Mouse (Mus musculus) heart, postnatal 0 days (tissue): ENCODE data around the gene Agap2. TPM values are rescaled to one million over a fixed set of nuclear protein-coding genes. Genes with fewer than 3 reads are reported as not detected.

Experiments used
- ATAC-seq: fragments of 200-750 bp; cut with Nextera tagmentation; 2 replicates; pipeline ENCODE4 v1.8.0; 2017; ENCODE audit warnings: low read depth, moderate number of reproducible peaks, moderate library complexity; ENCODE audit not compliant: insufficient read depth
- DNase-seq: peaks from one replicate; pipeline ENCODE4 v3.0.0-alpha.2; 2016; ENCODE audit warnings: low spot score
- H3K27ac ChIP-seq: fragments of 300-500 bp; sonication (generic); 2 replicates; pipeline ENCODE4 v1.5.1; 2014; ENCODE audit warnings: low read depth, mild to moderate bottlenecking
- H3K27me3 ChIP-seq: fragments of 300-500 bp; sonication (generic); 2 replicates; pipeline ENCODE4 v1.6.1; 2014; ENCODE audit warnings: low read length, mixed read lengths; ENCODE audit not compliant: control insufficient read depth, insufficient read depth
- H3K36me3 ChIP-seq: fragments of 300-500 bp; sonication (generic); replicated peaks from 2 replicates; pipeline ENCODE4 v1.6.1; 2014; ENCODE audit warnings: low read length, mixed read lengths; ENCODE audit not compliant: control insufficient read depth, insufficient read depth
- H3K4me1 ChIP-seq: fragments of 300-500 bp; sonication (generic); 2 replicates; pipeline ENCODE4 v1.6.1; 2014; ENCODE audit warnings: antibody characterized with exemption; ENCODE audit not compliant: control insufficient read depth, insufficient read depth
- H3K4me2 ChIP-seq: fragments of 300-500 bp; sonication (generic); 2 replicates; pipeline ENCODE4 v1.6.1; 2014; ENCODE audit warnings: low read depth, mild to moderate bottlenecking, low read length, moderate library complexity
- H3K4me3 ChIP-seq: fragments of 300-500 bp; sonication (generic); 2 replicates; pipeline ENCODE4 v1.5.1; 2014; ENCODE audit warnings: low read depth, low read length
- H3K9ac ChIP-seq: fragments of 300-500 bp; sonication (generic); replicated peaks from 2 replicates; pipeline ENCODE4 v1.6.1; 2014; ENCODE audit warnings: low read depth, low read length, mixed read lengths
- H3K9me3 ChIP-seq: fragments of 300-500 bp; sonication (generic); replicated peaks from 2 replicates; pipeline ENCODE4 v1.6.1; 2016; ENCODE audit warnings: low read length; ENCODE audit not compliant: control insufficient read depth
- CTCF ChIP-seq: IDR thresholded peaks from 2 replicates; pipeline ENCODE4 v1.5.1; 2016; ENCODE audit warnings: antibody characterized with exemption, control low read depth, low read depth
- EP300 ChIP-seq: IDR thresholded peaks from 2 replicates; pipeline ENCODE4 v1.6.1; 2016; ENCODE audit warnings: antibody characterized with exemption, low read depth
- WGBS: fragments of 180-500 bp; shearing (Covaris S2); extraction: QIAGEN DNeasy Blood & Tissue Kit; methylation state at CpG from one replicate; pipeline ENCODE4 v1.1.7; 2014; 5-methylcytosine and 5-hydroxymethylcytosine counted together
- polyA plus RNA-seq: library from polyadenylated mRNA; unstranded; fragments of >200 nt; fragmentation: Nextera tagmentation; extraction: Ambion mirVana; gene quantifications from 2 replicates; pipeline ENCODE4 v1.2.1, GENCODE M21; 2015
- total RNA-seq: library from RNA; depleted of rRNA; stranded (reverse); fragments of >200 nt; gene quantifications from 2 replicates; pipeline ENCODE4 v1.2.3, GENCODE M21; 2014; ENCODE audit warnings: low replicate concordance

Gene Agap2
- total and polyA plus RNA-seq, 2 experiments from 2014 or later, result 0.15 to 1.7 TPM

DNA sequence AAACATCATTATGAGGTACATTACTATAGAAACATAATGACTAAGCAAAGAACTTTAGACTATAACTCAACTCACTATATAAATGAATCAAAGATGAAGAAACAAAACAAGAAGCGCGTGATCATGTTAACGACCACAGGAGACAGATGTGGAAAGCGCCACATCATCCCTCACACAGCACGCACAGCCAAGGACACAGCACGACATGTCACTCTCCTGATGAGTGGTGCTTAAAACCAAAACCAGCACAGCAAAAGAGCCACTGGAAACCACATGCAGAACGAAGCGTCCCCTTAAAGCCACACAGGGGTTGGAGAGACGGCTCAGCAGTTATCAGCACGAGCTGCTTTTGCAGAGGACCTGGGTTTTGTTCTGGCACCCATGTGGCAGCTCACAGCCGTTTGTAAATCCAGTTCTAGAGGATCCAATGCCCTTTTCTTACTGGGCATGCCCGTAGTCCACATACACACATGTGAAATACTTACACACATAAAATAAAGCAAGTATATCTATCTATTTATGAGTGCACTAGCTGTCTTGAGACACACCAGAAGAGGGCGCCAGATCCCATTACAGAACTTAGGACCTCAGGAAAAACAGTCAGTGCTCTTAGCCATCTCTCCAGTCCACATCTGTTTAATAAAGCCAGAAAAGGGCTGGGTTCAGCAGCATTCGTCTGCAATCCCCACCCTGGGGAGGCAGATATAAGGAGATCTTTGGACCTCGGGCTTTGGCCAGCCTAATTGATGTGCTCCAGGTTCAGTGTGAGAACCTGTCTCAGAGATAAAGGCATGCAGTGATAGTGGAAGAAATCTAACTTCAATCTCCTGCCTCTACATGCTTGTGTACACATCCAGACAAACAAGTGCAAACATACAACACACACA, 36.2 kb downstream of the Agap2 start:
- H3K9me3 ChIP-seq, result no peaks in the 10 kb centered on the region
- WGBS, result 82% methylated on average over 15 of the region's 15 CpGs
- H3K4me3 ChIP-seq, result no peak overlapping the region
- no peak for TF ChIP-seq EP300
- no peak for TF ChIP-seq CTCF
- no peak overlapping the region for H3K9ac ChIP-seq
- ATAC-seq, result no peak
- no peak overlapping the region for H3K27ac ChIP-seq
- DNase-seq, result no peak
- no peaks in the 10 kb centered on the region for H3K4me1 ChIP-seq
- no peaks in the 10 kb centered on the region for H3K27me3 ChIP-seq
- no peak overlapping the region for H3K4me2 ChIP-seq
- peaks cover 17% of the 10 kb centered on the region; the same call in 1 of the 2 replicates for H3K36me3 ChIP-seq

DNA sequence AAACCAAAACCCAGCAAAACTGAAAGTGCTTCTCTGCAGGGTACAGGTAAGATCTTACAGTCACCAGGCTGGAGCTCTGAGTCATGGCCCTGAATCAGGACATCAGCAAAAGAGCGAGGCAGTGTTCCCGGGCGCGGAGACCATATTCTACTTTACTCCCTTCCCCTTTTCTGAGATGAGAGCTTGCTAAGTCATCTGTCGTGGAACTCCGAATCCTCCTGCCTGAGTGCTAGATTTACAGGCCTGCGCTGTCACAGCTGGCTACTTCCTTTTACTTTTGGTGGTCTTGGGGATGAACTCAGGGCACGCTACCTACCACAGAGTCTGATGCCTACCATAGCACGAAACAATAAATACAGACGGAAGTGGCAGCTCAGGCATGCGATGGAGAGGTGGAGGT, 39.3 kb downstream of the Agap2 start:
- Histone ChIP-seq H3K27ac (no peak overlapping the region), H3K36me3 (peaks cover 30% of the 10 kb centered on the region; the same call in 1 of the 2 replicates), H3K9me3 (no peaks in the 10 kb centered on the region), H3K4me1 (no peaks in the 10 kb centered on the region), H3K4me2 (no peak overlapping the region), H3K9ac (no peak overlapping the region), H3K4me3 (no peak overlapping the region), H3K27me3 (no peaks in the 10 kb centered on the region)
- WGBS, result 93% methylated on average over 11 of the region's 11 CpGs
- no peak for TF ChIP-seq EP300
- no peak for TF ChIP-seq CTCF
- no peak for ATAC-seq
- no peak for DNase-seq

DNA sequence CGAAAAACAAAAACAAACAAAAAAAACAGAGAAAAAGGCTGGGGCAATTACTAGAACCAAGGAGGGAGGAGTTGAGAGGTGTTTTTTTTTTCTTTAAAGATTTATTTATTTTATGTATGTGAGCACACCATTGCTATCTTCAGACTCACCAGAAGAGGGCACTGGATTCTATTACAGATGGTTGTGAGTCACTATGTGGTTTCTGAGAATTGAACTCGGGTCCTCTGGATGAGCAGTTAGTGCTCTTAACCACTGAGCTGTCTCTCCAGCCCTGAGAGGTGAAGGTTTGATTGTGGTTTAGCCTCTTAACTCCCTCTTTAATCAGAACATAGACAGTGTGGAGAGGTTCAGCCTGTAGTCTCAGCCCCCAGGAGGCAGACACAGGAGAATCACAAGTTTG, 40.0 kb downstream of the Agap2 start:
- H3K9ac ChIP-seq, result no peak overlapping the region
- DNase-seq (no peak), ATAC-seq (no peak)
- H3K4me1 ChIP-seq, result no peaks in the 10 kb centered on the region
- no peaks in the 10 kb centered on the region for H3K27me3 ChIP-seq
- H3K4me3 ChIP-seq, result no peak overlapping the region
- no peaks in the 10 kb centered on the region for H3K9me3 ChIP-seq
- TF ChIP-seq EP300 (no peak), CTCF (0 out of 2 replicates have a peak, but pooled peaks have one; percentile 11)
- 82% methylated on average over 2 of the region's 2 CpGs for WGBS
- peaks cover 30% of the 10 kb centered on the region; the same call in 1 of the 2 replicates for H3K36me3 ChIP-seq
- H3K4me2 ChIP-seq, result no peak overlapping the region
- no peak overlapping the region for H3K27ac ChIP-seq

DNA sequence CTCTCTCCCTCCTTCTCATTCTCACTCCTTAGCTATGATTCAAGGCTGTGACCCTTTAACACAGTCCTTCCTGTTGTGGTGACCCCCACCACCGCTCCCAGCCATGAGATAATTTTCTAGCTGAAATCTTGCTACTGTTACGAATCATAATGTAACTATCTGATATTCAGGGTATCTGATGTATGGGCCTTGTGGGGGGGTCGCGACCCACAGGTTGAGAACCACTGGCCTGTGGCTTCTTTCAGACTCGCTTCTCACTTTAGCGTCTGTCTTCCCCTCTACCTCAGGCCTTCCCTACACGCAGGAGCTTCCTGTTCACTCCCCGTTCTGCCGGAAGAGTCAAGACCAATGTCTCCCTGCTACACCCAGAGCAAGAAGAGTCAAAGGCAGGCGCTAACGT, 43.4 kb downstream of the Agap2 start:
- H3K27me3 ChIP-seq, result no peaks in the 10 kb centered on the region
- DNase-seq (no peak), ATAC-seq (no peak)
- TF ChIP-seq CTCF (no peak), EP300 (no peak)
- peaks cover 3% of the 10 kb centered on the region; the same call in 1 of the 2 replicates for H3K4me1 ChIP-seq
- no peaks in the 10 kb centered on the region for H3K9me3 ChIP-seq
- H3K27ac ChIP-seq, result no peak overlapping the region
- no peak overlapping the region for H3K9ac ChIP-seq
- peaks cover 22% of the 10 kb centered on the region; the same call in 1 of the 2 replicates for H3K36me3 ChIP-seq
- H3K4me3 ChIP-seq, result no peak overlapping the region
- no peak overlapping the region for H3K4me2 ChIP-seq
- 87% methylated on average over 11 of the region's 11 CpGs for WGBS

DNA sequence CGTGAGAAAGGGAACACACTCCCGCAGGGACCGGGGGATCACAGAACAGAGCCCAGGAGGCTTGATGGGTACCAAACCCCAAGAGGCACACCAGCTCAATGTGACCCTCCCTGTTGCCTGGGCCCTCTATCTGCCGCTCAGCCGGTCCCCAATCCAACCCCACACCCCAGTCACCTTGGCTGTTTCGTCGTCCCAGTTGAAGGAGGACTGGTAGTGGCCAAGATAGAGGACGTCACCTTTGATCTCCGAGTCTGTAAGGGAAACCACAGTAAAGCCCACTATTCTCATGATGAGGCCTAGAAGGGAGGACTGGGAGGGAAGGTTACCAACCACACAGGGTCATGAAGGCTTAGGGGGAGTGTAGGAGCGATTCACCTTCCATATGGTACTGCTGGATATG, 44.1 kb downstream of the Agap2 start:
- Histone ChIP-seq H3K4me1 (peaks cover 3% of the 10 kb centered on the region; the same call in 1 of the 2 replicates), H3K9ac (no peak overlapping the region), H3K4me3 (no peak overlapping the region), H3K27me3 (no peaks in the 10 kb centered on the region), H3K27ac (no peak overlapping the region), H3K36me3 (peaks cover 22% of the 10 kb centered on the region; the same call in 1 of the 2 replicates), H3K4me2 (no peak overlapping the region), H3K9me3 (no peaks in the 10 kb centered on the region)
- ATAC-seq (no peak), DNase-seq (no peak)
- TF ChIP-seq EP300 (no peak), CTCF (no peak)
- WGBS, result 92% methylated on average over 10 of the region's 10 CpGs
